Mouse (Mus musculus) liver, embryonic 14.5 days (tissue): Measurements from ENCODE around the gene Sdccag8. TPM values are rescaled to one million over a fixed set of nuclear protein-coding genes. Genes with fewer than 3 reads are reported as not detected.

ENCODE experiments used
- ATAC-seq: fragments of 200-750 bp; cut with Nextera tagmentation; 2 replicates; pipeline ENCODE4 v1.8.0; 2017; ENCODE audit warnings: moderate number of reproducible peaks, mild to moderate bottlenecking, moderate library complexity; ENCODE audit not compliant: insufficient read depth
- DNase-seq, 3 experiments: peaks; one replicate each; pipeline ENCODE4 v3.0.0-alpha.2; 2012 to 2013; ENCODE audit warnings: low read depth in 3 of 3, low spot score in 3 of 3
- H3K27ac ChIP-seq: fragments of 300-500 bp; sonication (generic); 2 replicates; pipeline ENCODE4 v1.5.1; 2014; ENCODE audit warnings: moderate library complexity, mild to moderate bottlenecking, control low read depth, inconsistent platforms
- H3K27me3 ChIP-seq: fragments of 300-500 bp; sonication (generic); 2 replicates; pipeline ENCODE4 v1.6.1; 2014; ENCODE audit warnings: mild to moderate bottlenecking, low read length, moderate library complexity; ENCODE audit not compliant: control insufficient read depth, insufficient read depth
- H3K36me3 ChIP-seq: fragments of 300-500 bp; sonication (generic); replicated peaks from 2 replicates; pipeline ENCODE4 v1.6.1; 2014; ENCODE audit warnings: low read depth; ENCODE audit not compliant: control insufficient read depth, insufficient read depth
- H3K4me1 ChIP-seq, 2 experiments: fragments of 200-500 bp in 1 of 2; fragments of 300-500 bp in 1 of 2; sonication (generic) in 1 of 2; replicated peaks; 2 replicates each; pipeline ENCODE4 v1.6.1; 2012 to 2014; ENCODE audit warnings: antibody characterized with exemption in 1 of 2, inconsistent platforms in 1 of 2, low read length in 1 of 2; ENCODE audit not compliant: control insufficient read depth in 2 of 2, insufficient read depth in 2 of 2
- H3K4me2 ChIP-seq: fragments of 300-500 bp; sonication (generic); 2 replicates; pipeline ENCODE4 v1.6.1; 2014; ENCODE audit warnings: low read depth, mild to moderate bottlenecking, control low read depth, moderate library complexity
- H3K4me3 ChIP-seq, 2 experiments: fragments of 200-500 bp in 1 of 2; fragments of 300-500 bp in 1 of 2; sonication (generic) in 1 of 2; 2 replicates each; pipeline ENCODE4 v1.5.1; 2012 to 2014; ENCODE audit warnings: low read depth in 2 of 2, low read length in 2 of 2, mild to moderate bottlenecking in 2 of 2, control low read depth in 1 of 2, inconsistent platforms in 1 of 2, moderate library complexity in 1 of 2; ENCODE audit not compliant: insufficient read depth in 1 of 2
- H3K9ac ChIP-seq: fragments of 300-500 bp; sonication (generic); replicated peaks from 2 replicates; pipeline ENCODE4 v1.6.1; 2014; ENCODE audit warnings: mild to moderate bottlenecking, control low read depth, moderate library complexity
- H3K9me3 ChIP-seq: fragments of 300-500 bp; sonication (generic); 2 replicates; pipeline ENCODE4 v1.6.1; 2016; ENCODE audit warnings: low read length, mixed read lengths; ENCODE audit not compliant: control insufficient read depth
- CTCF ChIP-seq: IDR thresholded peaks from 2 replicates; pipeline ENCODE4 v1.5.1; 2016; ENCODE audit warnings: antibody characterized with exemption, low read depth, control low read depth
- EP300 ChIP-seq: IDR thresholded peaks from 2 replicates; pipeline ENCODE4 v1.6.1; 2016; ENCODE audit warnings: antibody characterized with exemption, low read depth
- WGBS: fragments of 180-500 bp; shearing (Covaris S2); extraction: QIAGEN DNeasy Blood & Tissue Kit; methylation state at CpG from one replicate; pipeline ENCODE4 v1.1.7; 2014; ENCODE audit not compliant: insufficient replicate concordance; 5-methylcytosine and 5-hydroxymethylcytosine counted together
- polyA plus RNA-seq, 2 experiments: library from polyadenylated mRNA; depleted of rRNA in 1 of 2; stranded (reverse) in 1 of 2; unstranded in 1 of 2; fragments of >200 nt; fragmentation: Nextera tagmentation in 1 of 2; extraction: Ambion mirVana in 1 of 2; gene quantifications; 2 replicates each; pipeline versions ENCODE4 v1.2.1 to v1.2.3; 2012 to 2014

Sdccag8 gene
- polyA plus RNA-seq, 2 experiments: 2.7 to 5.1 TPM

- WGBS: 65% methylated on average over 13 of the region's 13 CpGs
- no peak overlapping the region for H3K27ac ChIP-seq
- ATAC-seq: no peak
These were observed 197.2 kb downstream of the Sdccag8 start for GRCm38 (mm10) chr1:177011688-177012087.

GRCm38 (mm10) chr1:177012774-177013173 lies 198.3 kb downstream of the Sdccag8 start:
- no peaks in the 10 kb centered on the region; a peak in 1 of 4 replicates for H3K4me1 ChIP-seq
- DNase-seq (no peak), ATAC-seq (no peak)
- 57% methylated on average over 3 of the region's 3 CpGs for WGBS
- no peak overlapping the region for H3K4me2 ChIP-seq
- H3K9ac ChIP-seq: no peak overlapping the region
- H3K27me3 ChIP-seq: no peaks in the 10 kb centered on the region
- H3K27ac ChIP-seq: no peak overlapping the region
- H3K4me3 ChIP-seq: no peak overlapping the region
- H3K9me3 ChIP-seq: no peaks in the 10 kb centered on the region
- H3K36me3 ChIP-seq: no peaks in the 10 kb centered on the region
- TF ChIP-seq EP300 (no peak), CTCF (no peak)

More at GRCm38 (mm10) chr1:177011688-177012087, 197.2 kb downstream of the Sdccag8 start:
- no peak for DNase-seq
- Histone ChIP-seq H3K9ac (no peak overlapping the region), H3K4me2 (no peak overlapping the region), H3K36me3 (no peaks in the 10 kb centered on the region), H3K4me1 (no peaks in the 10 kb centered on the region; a peak in 1 of 4 replicates), H3K27me3 (no peaks in the 10 kb centered on the region), H3K9me3 (no peaks in the 10 kb centered on the region), H3K4me3 (no peak overlapping the region)
- no peak for TF ChIP-seq CTCF
- TF ChIP-seq EP300: no peak

GRCm38 (mm10) chr1:177013313-177013712 lies 198.9 kb downstream of the Sdccag8 start:
- TF ChIP-seq CTCF: no peak
- no peak for TF ChIP-seq EP300
- 57% methylated on average over 1 of the region's 1 CpGs for WGBS
- Histone ChIP-seq H3K9me3 (no peaks in the 10 kb centered on the region), H3K4me3 (no peak overlapping the region), H3K27ac (no peak overlapping the region), H3K4me1 (no peaks in the 10 kb centered on the region; a peak in 1 of 4 replicates), H3K4me2 (no peak overlapping the region), H3K27me3 (no peaks in the 10 kb centered on the region), H3K36me3 (no peaks in the 10 kb centered on the region), H3K9ac (no peak overlapping the region)
- DNase-seq: no peak
- no peak for ATAC-seq

GRCm38 (mm10) chr1:177013776-177014175 lies 199.3 kb downstream of the Sdccag8 start:
- Histone ChIP-seq H3K27me3 (no peaks in the 10 kb centered on the region), H3K4me1 (no peaks in the 10 kb centered on the region; a peak in 1 of 4 replicates), H3K9ac (no peak overlapping the region), H3K27ac (no peak overlapping the region), H3K36me3 (no peaks in the 10 kb centered on the region), H3K4me3 (no peak overlapping the region), H3K4me2 (no peak overlapping the region), H3K9me3 (no peaks in the 10 kb centered on the region)
- TF ChIP-seq CTCF (no peak), EP300 (no peak)
- ATAC-seq (no peak), DNase-seq (no peak)
- 75% methylated on average over 3 of the region's 3 CpGs for WGBS

- no peak for TF ChIP-seq EP300
- TF ChIP-seq CTCF: no peak
- no peaks in the 10 kb centered on the region; a peak in 1 of 4 replicates for H3K4me1 ChIP-seq
- H3K27ac ChIP-seq: no peak overlapping the region
- no peaks in the 10 kb centered on the region for H3K9me3 ChIP-seq
- H3K4me2 ChIP-seq: no peak overlapping the region
- H3K9ac ChIP-seq: no peak overlapping the region
- H3K36me3 ChIP-seq: no peaks in the 10 kb centered on the region
- DNase-seq (no peak), ATAC-seq (no peak)
- WGBS: 59% methylated on average over 2 of the region's 2 CpGs
- H3K4me3 ChIP-seq: no peak overlapping the region
- no peaks in the 10 kb centered on the region for H3K27me3 ChIP-seq
These were observed 199.9 kb downstream of the Sdccag8 start for GRCm38 (mm10) chr1:177014346-177014745.
